ENCODE assay signal across 15 mouse cellular contexts in the genomic region with DNA sequence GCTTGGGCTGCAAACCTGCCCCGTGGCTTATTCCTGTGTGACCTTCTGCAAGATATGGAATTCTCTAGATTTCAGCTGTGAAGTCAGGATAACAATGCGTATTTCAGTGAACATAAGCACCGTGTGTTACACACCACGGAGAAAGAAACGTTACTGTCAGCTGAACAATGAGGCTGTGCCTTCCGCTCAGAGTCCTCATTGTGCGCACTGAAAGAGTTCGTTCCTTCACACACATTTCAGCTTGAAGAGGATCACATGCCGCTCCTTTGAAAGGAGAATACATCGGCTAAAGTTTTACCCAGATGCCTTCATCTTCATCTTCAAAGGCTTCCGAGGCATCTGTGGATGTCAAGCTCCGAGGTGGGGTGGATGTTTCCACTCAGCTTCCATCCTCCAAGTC.
"Had no signal": no experiment of that assay in that cellular context is flagged by ENCODE, and none has a peak within 500 bp of the region (broad histone marks: within the 10 kb centered on the region; RNA-seq: fewer than 3 reads in every experiment).

No protein-coding gene starts in this region.

- H3K27me3 ChIP-seq: liver, embryonic 13.5 days; lung, embryonic 15.5 days had no signal

- H3K9me3 ChIP-seq: limb, embryonic 12.5 days; liver, embryonic 13.5 days; lung, embryonic 15.5 days; megakaryocyte, embryonic 14.5 days; neural tube, embryonic 13.5 days had no signal

- H3K27ac ChIP-seq: layer of hippocampus, adult 2 months; limb, embryonic 12.5 days; liver, embryonic 13.5 days; lung, embryonic 15.5 days; macrophage; neural tube, embryonic 13.5 days had no signal

- ATAC-seq: liver, postnatal 0 days had no signal

- H3K4me2 ChIP-seq: limb, embryonic 12.5 days; liver, embryonic 13.5 days; lung, embryonic 15.5 days; neural tube, embryonic 13.5 days had no signal

- DNase-seq: kidney, adult 18-20 months; kidney, postnatal 10 days; kidney, postnatal 4 days; liver; liver, embryonic 13.5 days; liver, postnatal 0 days; lung, postnatal 14 days; right cerebral cortex, postnatal 14 days; thymus, postnatal 4 days had no signal

- H3K4me1 ChIP-seq: liver, embryonic 13.5 days; lung, embryonic 15.5 days had no signal

- H3K9ac ChIP-seq: limb, embryonic 12.5 days; liver, embryonic 13.5 days; liver, postnatal 0 days; lung, embryonic 15.5 days; neural tube, embryonic 13.5 days had no signal

- H3K4me3 ChIP-seq: layer of hippocampus, adult 2 months; limb, embryonic 12.5 days; liver, embryonic 13.5 days; lung, embryonic 15.5 days; megakaryocyte, embryonic 14.5 days; neural tube, embryonic 13.5 days had no signal

- H3K36me3 ChIP-seq: limb, embryonic 12.5 days; liver, embryonic 13.5 days; lung, embryonic 15.5 days; neural tube, embryonic 13.5 days had no signal
